Mouse (Mus musculus) intestine, embryonic 14.5 days (tissue): Measurements from ENCODE around the gene Gm9513. TPM values are rescaled to one million over a fixed set of nuclear protein-coding genes. Genes with fewer than 3 reads are reported as not detected.

Experiments
- ATAC-seq: fragments of 200-750 bp; cut with Nextera tagmentation; replicated peaks from 2 replicates; pipeline ENCODE4 v1.8.0; 2017; ENCODE audit warnings: low read depth, moderate number of reproducible peaks, moderate TSS enrichment, moderate library complexity; ENCODE audit not compliant: low FRiP score, low TSS enrichment
- DNase-seq: peaks from one replicate; pipeline ENCODE4 v3.0.0-alpha.2; 2018; ENCODE audit warnings: low spot score
- H3K27ac ChIP-seq: fragments of 300-500 bp; sonication (generic); 2 replicates; pipeline ENCODE4 v1.5.1; 2014; ENCODE audit warnings: low read depth, mild to moderate bottlenecking, control low read depth
- H3K27me3 ChIP-seq: fragments of 300-500 bp; sonication (generic); replicated peaks from 2 replicates; pipeline ENCODE4 v1.6.1; 2014; ENCODE audit warnings: low read length, control low read depth; ENCODE audit not compliant: control insufficient read depth, insufficient read depth
- H3K36me3 ChIP-seq: fragments of 300-500 bp; sonication (generic); 2 replicates; pipeline ENCODE4 v1.6.1; 2014; ENCODE audit warnings: low read length, control low read depth; ENCODE audit not compliant: control insufficient read depth, insufficient read depth
- H3K4me1 ChIP-seq: fragments of 300-500 bp; sonication (generic); replicated peaks from 2 replicates; pipeline ENCODE4 v1.6.1; 2014; ENCODE audit warnings: low read length, control low read depth, mixed read lengths; ENCODE audit not compliant: control insufficient read depth, insufficient read depth
- H3K4me2 ChIP-seq: fragments of 300-500 bp; sonication (generic); 2 replicates; pipeline ENCODE4 v1.6.1; 2014; ENCODE audit warnings: low read length
- H3K4me3 ChIP-seq: fragments of 300-500 bp; sonication (generic); 2 replicates; pipeline ENCODE4 v1.5.1; 2014; ENCODE audit warnings: low read depth, low read length, control low read depth, mixed read lengths
- H3K9ac ChIP-seq: fragments of 300-500 bp; sonication (generic); 2 replicates; pipeline ENCODE4 v1.6.1; 2014; ENCODE audit warnings: mild to moderate bottlenecking, low read length
- H3K9me3 ChIP-seq: fragments of 300-500 bp; sonication (generic); 2 replicates; pipeline ENCODE4 v1.6.1; 2016; ENCODE audit warnings: low read length, control low read depth; ENCODE audit not compliant: control insufficient read depth
- WGBS: fragments of 180-500 bp; shearing (Covaris S2); extraction: QIAGEN DNeasy Blood & Tissue Kit; methylation state at CpG from one replicate; pipeline ENCODE4 v1.1.7; 2014; 5-methylcytosine and 5-hydroxymethylcytosine counted together
- polyA plus RNA-seq: library from polyadenylated mRNA; unstranded; fragments of >200 nt; fragmentation: Nextera tagmentation; extraction: Ambion mirVana; gene quantifications from 2 replicates; pipeline ENCODE4 v1.2.1, GENCODE M21; 2014

Gm9513 gene
- not detected in 2 replicates for polyA plus RNA-seq

DNA sequence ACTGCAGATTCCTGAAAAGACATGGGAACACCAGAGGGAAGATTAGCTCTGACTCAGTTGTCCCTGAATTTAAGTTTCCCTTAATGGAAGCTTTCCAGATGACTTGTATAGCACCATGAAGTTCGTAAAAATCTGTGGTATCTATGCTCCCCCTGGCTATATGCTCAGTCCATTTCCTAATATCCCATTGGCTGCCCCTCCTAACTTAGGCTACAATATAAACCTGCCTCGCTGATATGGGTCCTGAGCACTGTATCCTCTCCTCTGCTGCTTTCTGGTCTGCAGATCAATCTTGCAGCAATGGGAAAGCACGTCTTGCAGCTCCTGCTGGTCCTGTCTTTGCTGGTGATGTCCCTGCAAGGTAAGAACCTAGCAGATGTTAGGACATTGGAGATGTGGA lies at the start of gene Gm9513:
Gene Gm9513, plus strand, starts transcription at position 301 of the 400 bp plus-strand sequence.
- DNase-seq (no peak), ATAC-seq (no peak)
- 63% methylated on average over 3 of the region's 3 CpGs for WGBS

DNA sequence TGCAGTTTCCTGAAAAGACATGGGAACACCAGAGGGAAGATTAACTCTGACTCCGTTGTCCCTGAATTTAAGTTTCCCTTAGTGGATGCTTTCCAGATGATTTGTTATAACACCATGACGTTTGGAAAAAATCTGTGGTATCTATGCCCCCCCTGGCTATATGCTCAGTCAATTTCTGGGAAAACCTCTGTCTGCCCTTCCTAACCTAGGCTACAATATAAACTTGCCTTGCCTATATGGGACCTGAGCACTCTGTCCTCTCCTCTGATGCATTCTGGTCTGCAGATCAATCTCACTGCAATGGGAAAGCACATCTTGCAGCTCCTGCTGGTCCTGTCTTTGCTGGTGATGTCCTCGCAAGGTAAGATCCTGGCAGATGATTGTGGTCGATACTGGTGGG lies 43.9 kb upstream of the Gm9513 start, which contains the start of gene Gm7257:
Gene Gm7257, plus strand, starts transcription at position 301 of the 400 bp plus-strand sequence.
- Histone ChIP-seq H3K9ac (no peak within 1 kb of the TSS), H3K9me3 (no peaks in the 10 kb centered on the region), H3K4me2 (no peak within 1 kb of the TSS), H3K27me3 (no peaks in the 10 kb centered on the region), H3K27ac (no peak within 1 kb of the TSS), H3K4me3 (no peak within 1 kb of the TSS), H3K36me3 (no peaks in the 10 kb centered on the region), H3K4me1 (no peaks in the 10 kb centered on the region)
- DNase-seq (no peak), ATAC-seq (no peak)
- 83% methylated on average over 4 of the region's 4 CpGs for WGBS

More for the DNA sequence above, at the start of gene Gm9513:
- Histone ChIP-seq H3K9ac (no peak within 1 kb of the TSS), H3K4me3 (no peak within 1 kb of the TSS), H3K4me1 (no peaks in the 10 kb centered on the region), H3K4me2 (no peak within 1 kb of the TSS), H3K9me3 (0 out of 2 replicates have a peak, but pooled peaks cover 3% of the 10 kb centered on the region), H3K27me3 (no peaks in the 10 kb centered on the region), H3K36me3 (no peaks in the 10 kb centered on the region), H3K27ac (no peak within 1 kb of the TSS)

DNA sequence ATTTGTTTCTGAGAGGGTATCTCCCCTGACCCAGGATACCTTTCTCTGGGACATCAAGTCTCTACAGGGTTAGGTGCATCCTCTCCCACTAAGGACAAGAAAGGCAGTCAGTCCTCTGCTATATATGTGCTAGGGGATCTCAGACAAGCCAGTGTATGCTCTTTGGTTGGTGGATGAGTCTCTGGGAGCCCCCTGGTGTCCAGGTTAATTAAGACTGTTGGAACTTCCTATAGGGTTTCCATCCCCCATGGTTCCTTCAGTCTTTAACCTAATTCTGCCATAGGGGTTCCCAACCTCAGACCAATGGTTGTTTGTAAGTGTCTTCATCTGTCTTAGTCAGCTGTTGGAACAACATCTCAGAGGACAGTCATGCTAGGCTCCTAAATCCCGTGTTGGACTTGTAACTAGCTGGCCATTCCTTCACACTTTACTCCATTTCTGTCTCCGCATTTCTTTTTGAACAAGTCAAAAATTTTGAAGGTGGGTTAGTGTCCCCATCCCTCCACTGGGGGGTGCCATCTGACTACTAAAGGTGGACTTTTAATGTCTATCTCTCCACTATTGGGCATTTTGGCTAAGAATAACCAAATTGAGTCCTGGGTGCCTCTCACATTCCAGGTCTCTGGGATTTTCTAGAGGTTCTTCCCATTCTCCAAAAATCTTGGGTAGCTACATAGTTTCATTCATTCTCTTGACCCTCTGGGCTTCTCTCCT lies 40.2 kb upstream of the Gm9513 start:
- DNase-seq (no peak), ATAC-seq (no peak)

DNA sequence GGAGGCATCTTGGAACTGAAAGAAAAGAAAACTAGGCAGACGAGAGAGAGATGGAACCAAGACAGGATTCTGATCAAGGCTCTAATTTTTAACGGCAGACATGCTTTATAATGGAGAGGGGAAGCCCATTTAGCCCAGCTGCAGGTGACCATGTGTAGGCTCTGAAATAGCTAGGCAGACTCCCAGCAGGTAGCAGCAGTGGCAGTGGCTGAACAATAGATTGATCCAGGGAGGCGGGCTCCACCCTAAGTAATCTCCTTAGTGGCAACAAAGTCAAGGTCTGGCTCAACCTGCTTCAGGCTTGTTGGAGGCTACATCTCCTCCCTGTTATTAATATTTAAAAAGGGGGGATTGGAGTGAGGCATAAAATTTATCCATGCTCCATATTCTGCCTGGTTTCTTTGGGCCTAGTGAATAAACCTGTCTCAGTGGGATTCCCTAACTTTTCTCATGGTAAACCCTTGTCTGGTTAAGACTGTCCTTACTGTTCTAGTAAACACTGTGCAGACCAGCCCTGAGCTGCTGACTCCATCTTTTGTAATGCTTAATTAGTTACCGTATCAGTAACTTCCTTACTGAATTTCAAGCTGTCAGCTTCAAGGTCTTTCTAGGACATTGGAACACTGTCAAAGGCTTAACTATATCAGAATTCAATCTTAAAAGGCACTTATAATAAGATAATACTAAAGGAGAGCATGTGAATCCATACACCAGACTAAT lies 19.2 kb downstream of the Gm9513 start:
- no peak for DNase-seq
- Histone ChIP-seq H3K27me3 (no peaks in the 10 kb centered on the region), H3K36me3 (no peaks in the 10 kb centered on the region), H3K9me3 (no peaks in the 10 kb centered on the region), H3K4me1 (no peaks in the 10 kb centered on the region), H3K4me3 (no peak overlapping the region), H3K27ac (no peak overlapping the region), H3K9ac (no peak overlapping the region), H3K4me2 (no peak overlapping the region)
- WGBS, result 89% methylated on average over 4 of the region's 4 CpGs
- ATAC-seq, result no peak

More for the DNA sequence above, 40.2 kb upstream of the Gm9513 start:
- no peaks in the 10 kb centered on the region for H3K36me3 ChIP-seq
- no peaks in the 10 kb centered on the region for H3K27me3 ChIP-seq
- WGBS, result 52% methylated on average over 2 of the region's 2 CpGs
- H3K27ac ChIP-seq, result no peak overlapping the region
- no peaks in the 10 kb centered on the region for H3K4me1 ChIP-seq
- H3K4me2 ChIP-seq, result no peak overlapping the region
- H3K4me3 ChIP-seq, result no peak overlapping the region
- H3K9me3 ChIP-seq, result no peaks in the 10 kb centered on the region
- no peak overlapping the region for H3K9ac ChIP-seq

DNA sequence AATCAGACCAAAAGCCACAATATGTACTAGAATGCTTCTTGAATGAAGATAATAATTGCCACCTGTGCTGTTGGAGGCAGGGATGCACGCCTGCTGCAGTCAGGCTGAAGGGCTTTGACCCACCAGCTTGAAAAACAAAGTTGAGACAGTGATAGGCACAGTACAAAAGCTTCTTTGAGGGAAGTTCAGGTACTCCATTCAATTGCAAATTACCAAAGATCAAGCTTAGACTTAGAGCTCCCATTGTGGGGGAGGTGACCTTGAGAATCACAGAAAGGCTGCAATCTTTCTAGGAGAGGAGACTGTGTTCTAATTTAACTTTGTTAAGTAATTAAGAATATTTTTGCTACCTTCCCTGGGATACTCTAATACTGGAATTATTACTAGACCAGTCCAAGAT lies 20.4 kb downstream of the Gm9513 start:
- Histone ChIP-seq H3K4me1 (no peaks in the 10 kb centered on the region), H3K36me3 (no peaks in the 10 kb centered on the region), H3K27me3 (no peaks in the 10 kb centered on the region), H3K27ac (no peak overlapping the region), H3K9ac (no peak overlapping the region), H3K4me2 (no peak overlapping the region), H3K9me3 (no peaks in the 10 kb centered on the region), H3K4me3 (no peak overlapping the region)
- WGBS, result 65% methylated on average over 1 of the region's 1 CpGs
- DNase-seq (no peak), ATAC-seq (no peak)

DNA sequence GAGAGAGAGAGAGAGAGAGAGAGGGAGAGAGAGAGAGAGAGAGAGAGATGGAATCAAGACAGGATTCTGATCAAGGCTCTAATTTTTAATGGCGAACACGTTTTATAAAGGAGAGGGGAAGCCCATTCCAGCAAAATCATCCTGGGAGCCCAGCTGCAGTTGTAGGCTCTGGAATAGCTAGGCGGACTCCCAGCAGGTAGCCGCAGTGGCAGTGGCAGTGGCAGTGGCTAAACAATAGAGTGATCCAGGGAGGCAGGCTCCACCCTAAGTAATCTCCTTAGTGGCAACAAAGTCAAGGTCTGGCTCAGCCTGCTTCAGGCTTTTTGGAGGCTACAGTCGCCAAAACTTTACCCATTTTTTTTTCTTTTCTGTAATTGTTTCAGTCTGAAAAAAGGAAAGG lies 28.8 kb downstream of the Gm9513 start:
- no peak overlapping the region for H3K4me2 ChIP-seq
- DNase-seq (no peak), ATAC-seq (no peak)
- WGBS, result 79% methylated on average over 5 of the region's 5 CpGs
- H3K9me3 ChIP-seq, result 0 out of 2 replicates have a peak, but pooled peaks cover 5% of the 10 kb centered on the region
- no peak overlapping the region for H3K9ac ChIP-seq
- H3K36me3 ChIP-seq, result no peaks in the 10 kb centered on the region
- no peaks in the 10 kb centered on the region for H3K27me3 ChIP-seq
- no peak overlapping the region for H3K4me3 ChIP-seq
- H3K4me1 ChIP-seq, result no peaks in the 10 kb centered on the region
- no peak overlapping the region for H3K27ac ChIP-seq

Other genes starting within 250 kb of the Gm9513 start
- not detected in 2 replicates for gene Gm7257, start 43.8 kb upstream of the Gm9513 start, polyA plus RNA-seq
- gene Gm5615, start 66.3 kb downstream of the Gm9513 start, polyA plus RNA-seq, result not detected in 2 replicates
- gene Gm17689, start 107.0 kb downstream of the Gm9513 start, polyA plus RNA-seq, result not detected in 2 replicates
- not detected in 2 replicates for gene A630095E13Rik, start 167.7 kb downstream of the Gm9513 start, polyA plus RNA-seq
- 0.05 TPM in 1 of 2 replicates, not detected in the other for gene Acrv1, start 217.6 kb downstream of the Gm9513 start, polyA plus RNA-seq